Mouse (Mus musculus) neural tube, embryonic 12.5 days (tissue): Measurements from ENCODE around the gene Yod1. TPM values are rescaled to one million over a fixed set of nuclear protein-coding genes. Genes with fewer than 3 reads are reported as not detected.

Source experiments
- ATAC-seq: fragments of 200-750 bp; cut with Nextera tagmentation; 2 replicates; pipeline ENCODE4 v1.8.0; 2017; ENCODE audit warnings: low read depth, mild to moderate bottlenecking, moderate TSS enrichment, moderate library complexity; ENCODE audit not compliant: low FRiP score
- H3K27ac ChIP-seq: fragments of 300-500 bp; sonication (generic); 2 replicates; pipeline ENCODE4 v1.5.1; 2016
- H3K27me3 ChIP-seq: fragments of 300-500 bp; sonication (generic); replicated peaks from 2 replicates; pipeline ENCODE4 v1.6.1; 2016; ENCODE audit warnings: mild to moderate bottlenecking
- H3K36me3 ChIP-seq: fragments of 300-500 bp; sonication (generic); 2 replicates; pipeline ENCODE4 v1.6.1; 2016; ENCODE audit warnings: mild to moderate bottlenecking
- H3K4me1 ChIP-seq: fragments of 300-500 bp; sonication (generic); 2 replicates; pipeline ENCODE4 v1.6.1; 2016
- H3K4me2 ChIP-seq: fragments of 300-500 bp; sonication (generic); replicated peaks from 2 replicates; pipeline ENCODE4 v1.6.1; 2016; ENCODE audit warnings: mild to moderate bottlenecking
- H3K4me3 ChIP-seq: fragments of 300-500 bp; sonication (generic); 2 replicates; pipeline ENCODE4 v1.5.1; 2016
- H3K9ac ChIP-seq: fragments of 300-500 bp; sonication (generic); 2 replicates; pipeline ENCODE4 v1.6.1; 2016; ENCODE audit warnings: mild to moderate bottlenecking
- H3K9me3 ChIP-seq: fragments of 300-500 bp; sonication (generic); 2 replicates; pipeline ENCODE4 v1.6.1; 2016; ENCODE audit warnings: mild to moderate bottlenecking
- WGBS: fragments of 180-500 bp; shearing (Covaris S2); methylation state at CpG from one replicate; pipeline ENCODE4 v1.1.7; 2016; 5-methylcytosine and 5-hydroxymethylcytosine counted together
- polyA plus RNA-seq: library from polyadenylated mRNA; unstranded; fragments of >200 nt; fragmentation: Nextera tagmentation; extraction: Ambion mirVana; gene quantifications from 2 replicates; pipeline ENCODE4 v1.2.1, GENCODE M21; 2016

Gene Yod1
- polyA plus RNA-seq, 1 experiment from 2014 or later = 18.6 TPM

DNA sequence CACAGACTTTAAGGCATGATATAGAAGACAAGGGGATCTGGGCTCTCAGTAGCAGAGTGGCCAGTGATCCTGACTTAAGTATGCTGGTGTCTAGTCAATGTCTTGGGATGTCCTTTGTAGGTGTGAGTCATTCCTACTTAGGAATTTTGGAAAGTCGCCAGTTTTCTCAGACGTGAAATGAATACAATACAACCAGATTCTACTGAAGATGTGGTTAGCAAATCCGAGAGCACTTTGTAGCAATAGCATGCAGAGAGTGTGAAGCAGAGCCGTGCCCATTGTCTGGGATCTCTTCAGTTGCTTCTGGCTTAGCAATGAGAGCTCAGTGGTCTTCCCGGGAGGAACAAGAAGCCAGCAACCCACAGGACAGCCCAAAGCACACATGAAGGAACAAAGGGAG lies 17.3 kb downstream of the Yod1 start:
- 85% methylated on average over 5 of the region's 5 CpGs for WGBS

DNA sequence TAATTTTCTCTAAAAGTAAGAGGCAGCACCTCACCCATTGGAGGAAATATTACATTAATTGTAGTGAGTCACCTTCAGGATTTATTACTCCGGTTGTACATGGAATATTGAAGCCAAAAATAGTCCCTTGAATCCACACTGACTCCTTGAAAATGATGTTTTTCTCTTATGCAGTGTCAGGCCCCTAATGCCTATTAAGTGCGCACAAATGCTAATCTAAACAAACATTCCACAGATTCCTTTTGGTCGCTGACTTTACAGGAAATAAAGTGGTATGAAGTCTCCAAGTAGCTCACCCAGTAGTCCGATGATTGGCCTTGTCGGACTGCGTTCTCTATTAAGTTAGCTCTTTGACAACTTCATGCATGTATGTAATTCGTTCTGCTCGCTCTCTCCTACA lies 17.7 kb downstream of the Yod1 start:
- no peak for ATAC-seq
- Histone ChIP-seq H3K27ac (no peak overlapping the region), H3K4me2 (no peak overlapping the region), H3K4me3 (no peak overlapping the region), H3K4me1 (no peaks in the 10 kb centered on the region; the same call in 1 of the 2 replicates), H3K27me3 (no peaks in the 10 kb centered on the region), H3K9me3 (no peaks in the 10 kb centered on the region), H3K9ac (no peak overlapping the region), H3K36me3 (no peaks in the 10 kb centered on the region)
- WGBS = 86% methylated on average over 8 of the region's 8 CpGs

More for the DNA sequence above, 17.3 kb downstream of the Yod1 start:
- no peak for ATAC-seq
- Histone ChIP-seq H3K4me2 (no peak overlapping the region), H3K36me3 (no peaks in the 10 kb centered on the region), H3K4me3 (no peak overlapping the region), H3K4me1 (no peaks in the 10 kb centered on the region; the same call in 1 of the 2 replicates), H3K27ac (no peak overlapping the region), H3K9ac (no peak overlapping the region), H3K27me3 (no peaks in the 10 kb centered on the region), H3K9me3 (no peaks in the 10 kb centered on the region)

DNA sequence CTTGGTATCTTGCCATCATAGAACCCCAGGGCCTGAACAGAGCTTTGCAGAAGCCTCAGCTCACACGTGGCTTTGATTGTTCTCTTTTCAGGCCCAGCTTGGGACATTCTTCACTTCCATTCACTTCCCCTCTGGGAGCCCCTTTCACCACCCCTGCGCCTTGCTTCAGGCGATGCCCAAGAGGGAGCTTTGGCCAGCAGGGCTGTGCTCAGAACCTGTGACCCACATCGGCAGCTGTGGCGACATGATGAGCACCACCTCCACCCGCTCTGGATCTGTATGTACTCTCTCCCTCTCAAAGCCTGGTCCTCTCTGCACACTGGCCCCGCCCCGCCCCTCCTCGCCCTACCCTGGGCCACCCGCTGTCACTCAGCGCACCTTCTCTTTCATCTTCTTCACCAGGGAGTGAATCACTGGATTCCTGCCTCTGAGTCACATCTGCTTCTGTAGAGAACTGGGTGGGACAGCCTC lies 20.3 kb downstream of the Yod1 start:
- no peaks in the 10 kb centered on the region for H3K36me3 ChIP-seq
- H3K9ac ChIP-seq = no peak overlapping the region
- ATAC-seq = no peak
- no peaks in the 10 kb centered on the region; the same call in 1 of the 2 replicates for H3K4me1 ChIP-seq
- H3K27ac ChIP-seq = no peak overlapping the region
- H3K4me2 ChIP-seq = no peak overlapping the region
- no peaks in the 10 kb centered on the region for H3K9me3 ChIP-seq
- no peaks in the 10 kb centered on the region for H3K27me3 ChIP-seq
- WGBS = 31% methylated on average over 11 of the region's 11 CpGs
- no peak overlapping the region for H3K4me3 ChIP-seq

DNA sequence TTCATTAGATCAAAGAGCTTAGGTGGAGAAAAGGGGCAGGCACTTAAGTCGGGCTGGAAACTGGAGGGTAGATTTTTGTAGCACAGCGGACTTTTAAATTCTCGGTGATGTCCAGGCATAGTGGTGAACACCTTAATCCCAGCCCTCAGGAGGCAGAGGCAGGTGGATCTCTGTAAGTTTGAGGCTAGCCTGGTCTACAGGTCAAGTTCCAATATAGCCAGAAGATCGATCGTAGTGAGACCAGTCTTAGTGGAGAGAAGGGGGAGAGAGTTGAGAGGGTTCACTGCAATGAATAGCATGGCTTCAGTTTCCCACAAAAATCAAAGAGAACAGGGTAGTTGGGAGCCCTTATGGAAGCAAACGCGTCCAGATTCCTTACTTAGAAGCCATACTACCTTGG lies 20.8 kb downstream of the Yod1 start:
- Histone ChIP-seq H3K9ac (no peak overlapping the region), H3K4me2 (no peak overlapping the region), H3K36me3 (no peaks in the 10 kb centered on the region), H3K4me3 (no peak overlapping the region), H3K4me1 (no peaks in the 10 kb centered on the region; the same call in 1 of the 2 replicates), H3K27ac (no peak overlapping the region), H3K27me3 (no peaks in the 10 kb centered on the region), H3K9me3 (no peaks in the 10 kb centered on the region)
- 92% methylated on average over 7 of the region's 7 CpGs for WGBS
- no peak for ATAC-seq

GRCm38 (mm10) chr1:130738551-130739106 lies 21.5 kb downstream of the Yod1 start:
- 86% methylated on average over 3 of the region's 3 CpGs for WGBS
- Histone ChIP-seq H3K4me1 (no peaks in the 10 kb centered on the region; the same call in 1 of the 2 replicates), H3K9me3 (no peaks in the 10 kb centered on the region), H3K4me3 (no peak overlapping the region), H3K36me3 (no peaks in the 10 kb centered on the region), H3K27ac (no peak overlapping the region), H3K27me3 (no peaks in the 10 kb centered on the region), H3K9ac (no peak overlapping the region), H3K4me2 (no peak overlapping the region)
- ATAC-seq = no peak

- Histone ChIP-seq H3K27ac (no peak overlapping the region), H3K36me3 (no peaks in the 10 kb centered on the region), H3K9ac (no peak overlapping the region), H3K27me3 (no peaks in the 10 kb centered on the region), H3K4me2 (no peak overlapping the region), H3K9me3 (no peaks in the 10 kb centered on the region), H3K4me1 (no peaks in the 10 kb centered on the region; the same call in 1 of the 2 replicates), H3K4me3 (no peak overlapping the region)
- no peak for ATAC-seq
- 83% methylated on average over 3 of the region's 3 CpGs for WGBS
These were observed 22.5 kb downstream of the Yod1 start for GRCm38 (mm10) chr1:130739636-130740035.

GRCm38 (mm10) chr1:130740227-130740648 lies 23.1 kb downstream of the Yod1 start:
- ATAC-seq = no peak
- H3K9ac ChIP-seq = no peak overlapping the region
- H3K4me3 ChIP-seq = no peak overlapping the region
- H3K27ac ChIP-seq = no peak overlapping the region
- no peaks in the 10 kb centered on the region; the same call in 1 of the 2 replicates for H3K4me1 ChIP-seq
- no peak overlapping the region for H3K4me2 ChIP-seq
- H3K27me3 ChIP-seq = no peaks in the 10 kb centered on the region
- 79% methylated on average over 4 of the region's 4 CpGs for WGBS
- H3K9me3 ChIP-seq = no peaks in the 10 kb centered on the region
- H3K36me3 ChIP-seq = no peaks in the 10 kb centered on the region

GRCm38 (mm10) chr1:130740781-130741720 lies 23.9 kb downstream of the Yod1 start:
- Histone ChIP-seq H3K4me3 (no peak overlapping the region), H3K4me1 (no peaks in the 10 kb centered on the region; the same call in 1 of the 2 replicates), H3K9ac (no peak overlapping the region), H3K27me3 (no peaks in the 10 kb centered on the region), H3K27ac (no peak overlapping the region), H3K36me3 (no peaks in the 10 kb centered on the region), H3K9me3 (no peaks in the 10 kb centered on the region), H3K4me2 (no peak overlapping the region)
- no peak for ATAC-seq
- WGBS = 65% methylated on average over 15 of the region's 15 CpGs

- ATAC-seq = no peak
- H3K4me2 ChIP-seq = no peak overlapping the region
- 89% methylated on average over 7 of the region's 7 CpGs for WGBS
- no peaks in the 10 kb centered on the region for H3K27me3 ChIP-seq
- no peaks in the 10 kb centered on the region for H3K9me3 ChIP-seq
- H3K9ac ChIP-seq = no peak overlapping the region
- no peaks in the 10 kb centered on the region for H3K36me3 ChIP-seq
- no peaks in the 10 kb centered on the region; the same call in 1 of the 2 replicates for H3K4me1 ChIP-seq
- no peak overlapping the region for H3K4me3 ChIP-seq
- H3K27ac ChIP-seq = no peak overlapping the region
These were observed 25.1 kb downstream of the Yod1 start for GRCm38 (mm10) chr1:130742201-130742600.

- Histone ChIP-seq H3K9ac (no peak overlapping the region), H3K4me1 (no peaks in the 10 kb centered on the region), H3K27ac (no peak overlapping the region), H3K4me3 (no peak overlapping the region), H3K36me3 (no peaks in the 10 kb centered on the region), H3K27me3 (no peaks in the 10 kb centered on the region), H3K4me2 (no peak overlapping the region), H3K9me3 (no peaks in the 10 kb centered on the region)
- ATAC-seq = no peak
- WGBS = 96% methylated on average over 1 of the region's 1 CpGs
These were observed 26.6 kb downstream of the Yod1 start for GRCm38 (mm10) chr1:130743775-130744174.

GRCm38 (mm10) chr1:130744217-130744616 lies 27.1 kb downstream of the Yod1 start:
- ATAC-seq = no peak
- Histone ChIP-seq H3K4me1 (no peaks in the 10 kb centered on the region), H3K9ac (no peak overlapping the region), H3K9me3 (no peaks in the 10 kb centered on the region), H3K4me3 (no peak overlapping the region), H3K4me2 (no peak overlapping the region), H3K27me3 (no peaks in the 10 kb centered on the region), H3K27ac (no peak overlapping the region), H3K36me3 (no peaks in the 10 kb centered on the region)
- 75% methylated on average over 2 of the region's 2 CpGs for WGBS

DNA sequence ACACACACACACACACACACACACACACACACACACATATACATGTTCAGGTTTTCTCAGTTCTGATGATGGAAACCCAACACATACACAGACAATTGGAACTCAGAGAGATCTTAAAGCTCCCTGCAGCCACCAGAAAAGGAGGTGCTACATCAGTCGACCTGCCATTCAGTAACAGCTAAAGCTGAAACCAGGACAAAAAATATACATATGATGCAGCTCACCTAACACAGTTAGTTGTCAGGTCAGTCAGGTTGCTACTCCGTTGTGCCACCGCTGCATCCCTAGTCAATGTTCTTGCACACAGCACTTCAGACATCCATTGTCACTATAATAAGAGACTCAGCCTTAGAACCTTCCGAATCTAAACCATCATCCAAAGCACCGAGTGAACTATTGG lies 27.8 kb downstream of the Yod1 start:
- WGBS = 88% methylated on average over 5 of the region's 5 CpGs
- Histone ChIP-seq H3K27me3 (no peaks in the 10 kb centered on the region), H3K27ac (no peak overlapping the region), H3K4me2 (no peak overlapping the region), H3K4me1 (no peaks in the 10 kb centered on the region), H3K9ac (no peak overlapping the region), H3K9me3 (no peaks in the 10 kb centered on the region), H3K36me3 (no peaks in the 10 kb centered on the region), H3K4me3 (no peak overlapping the region)
- ATAC-seq = no peak
